In the genomic region with DNA sequence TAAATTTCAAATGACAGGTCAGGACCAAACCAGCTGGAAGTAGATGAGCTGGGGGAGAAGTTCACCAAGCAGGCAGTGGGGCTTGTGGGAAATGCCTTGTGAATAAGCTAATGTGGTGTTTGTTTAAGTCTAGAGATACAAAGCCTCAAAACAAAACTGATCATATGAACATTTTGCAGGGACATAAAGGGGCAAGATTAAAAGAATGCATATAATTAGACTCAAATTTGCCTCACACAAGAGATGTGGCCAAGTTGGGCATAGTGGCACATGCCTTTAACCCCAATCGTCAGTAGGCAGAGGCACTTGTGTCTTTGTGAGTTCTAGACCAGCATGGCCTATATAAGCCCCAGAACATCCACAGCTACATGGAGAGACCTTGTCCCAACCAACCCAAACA, we compare ENCODE assay signal across 13 mouse cellular contexts.
"Had no signal": no experiment of that assay in that cellular context is flagged by ENCODE, and none has a peak within 500 bp of the region (broad histone marks: within the 10 kb centered on the region; RNA-seq: fewer than 3 reads in every experiment).

No protein-coding gene starts in this region.

- DNase-seq: lung, adult 18-20 months; lung, embryonic 14.5 days; lung, postnatal 10 days; lung, postnatal 4 days; midbrain, embryonic 14.5 days; right cerebral cortex, postnatal 14 days; thymus, adult 18-20 months; thymus, postnatal 14 days; thymus, postnatal 36 days had no signal

- H3K27ac ChIP-seq: liver, embryonic 14.5 days; midbrain, embryonic 12.5 days; neural tube, embryonic 12.5 days had no signal

- H3K9me3 ChIP-seq: megakaryocyte, embryonic 14.5 days; midbrain, embryonic 12.5 days; neural tube, embryonic 12.5 days had no signal

- H3K9ac ChIP-seq: liver, embryonic 14.5 days; lung, embryonic 14.5 days; midbrain, embryonic 12.5 days; neural tube, embryonic 12.5 days had no signal

- H3K4me3 ChIP-seq: megakaryocyte, embryonic 14.5 days; midbrain, embryonic 12.5 days; neural tube, embryonic 12.5 days had no signal

- H3K27me3 ChIP-seq: megakaryocyte, embryonic 14.5 days; midbrain, embryonic 12.5 days; neural tube, embryonic 12.5 days had no signal

- H3K4me2 ChIP-seq: lung, embryonic 14.5 days; midbrain, embryonic 12.5 days; neural tube, embryonic 12.5 days had no signal

- H3K36me3 ChIP-seq: midbrain, embryonic 12.5 days; neural tube, embryonic 12.5 days had no signal
